Mouse (Mus musculus): ENCODE measurements around the gene Pakap. TPM values are rescaled to one million over a fixed set of nuclear protein-coding genes. Genes with fewer than 3 reads are reported as not detected.

The Pakap gene
- total RNA-seq, 2 experiments from 2014 or later: 15.2 to 16.5 TPM

GRCm38 (mm10) chr4:57845031-57845431 lies 277.1 kb downstream of the Pakap start:
- DNase-seq: peak; percentile 66

GRCm38 (mm10) chr4:57845541-57846210 lies 277.7 kb downstream of the Pakap start:
- no peak for DNase-seq

GRCm38 (mm10) chr4:57846381-57846990 lies 278.5 kb downstream of the Pakap start:
- no peak for DNase-seq

GRCm38 (mm10) chr4:57846991-57847422 lies 279.0 kb downstream of the Pakap start:
- DNase-seq: peak; percentile 32

- DNase-seq: no peak
Observed at GRCm38 (mm10) chr4:57847676-57848075, 279.7 kb downstream of the Pakap start.

GRCm38 (mm10) chr4:57849465-57849864 lies 281.5 kb downstream of the Pakap start:
- no peak for DNase-seq

GRCm38 (mm10) chr4:57851731-57852130 lies 283.8 kb downstream of the Pakap start:
- no peak for DNase-seq

GRCm38 (mm10) chr4:57852461-57853040 lies 284.6 kb downstream of the Pakap start:
- no peak for DNase-seq

GRCm38 (mm10) chr4:57854181-57854580 lies 286.2 kb downstream of the Pakap start:
- no peak for DNase-seq

GRCm38 (mm10) chr4:57855281-57855941 lies 287.4 kb downstream of the Pakap start:
- DNase-seq: no peak

GRCm38 (mm10) chr4:57856673-57857072 lies 288.7 kb downstream of the Pakap start:
- no peak for DNase-seq

GRCm38 (mm10) chr4:57860204-57860611 lies 292.2 kb downstream of the Pakap start:
- DNase-seq: no peak

GRCm38 (mm10) chr4:57861166-57861565 lies 293.2 kb downstream of the Pakap start:
- DNase-seq: no peak

GRCm38 (mm10) chr4:57861856-57862255 lies 293.9 kb downstream of the Pakap start:
- no peak for DNase-seq

GRCm38 (mm10) chr4:57862269-57862986 lies 294.4 kb downstream of the Pakap start:
- no peak for DNase-seq

- no peak for DNase-seq
Observed at GRCm38 (mm10) chr4:57866088-57866487, 298.1 kb downstream of the Pakap start.

GRCm38 (mm10) chr4:57866990-57867389 lies 299.0 kb downstream of the Pakap start:
- no peak for DNase-seq

- DNase-seq: no peak
Observed at GRCm38 (mm10) chr4:57867454-57867853, 299.5 kb downstream of the Pakap start.

- DNase-seq: no peak
Observed at GRCm38 (mm10) chr4:57879137-57879536, 311.2 kb downstream of the Pakap start.

GRCm38 (mm10) chr4:57879804-57880357 lies 311.9 kb downstream of the Pakap start:
- DNase-seq: peak; percentile 84

GRCm38 (mm10) chr4:57883520-57884421 lies 315.8 kb downstream of the Pakap start:
- DNase-seq: peak; percentile 25
